Mouse (Mus musculus): Measurements from ENCODE around the gene Ino80d.

Ino80d gene

DNA sequence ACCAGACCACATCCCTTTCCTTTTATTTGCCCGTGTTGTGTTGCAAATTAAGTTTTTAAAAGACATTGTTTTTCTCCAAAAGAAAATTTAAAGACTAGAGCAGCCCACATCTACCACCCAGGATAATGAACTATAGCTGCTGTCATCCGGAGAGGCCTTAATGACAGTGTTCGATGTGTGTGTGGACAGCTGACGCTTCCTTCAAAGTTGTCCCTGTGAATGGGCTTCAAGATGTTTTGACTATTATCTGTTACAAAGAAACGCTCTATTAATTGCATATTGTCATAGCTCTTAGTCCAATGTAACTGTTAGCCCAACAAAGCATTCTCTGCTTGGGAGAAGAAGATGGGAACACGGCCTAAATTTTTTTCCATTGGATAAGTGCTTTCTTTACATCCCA is 200.0 kb downstream of the Ino80d start:
- in situ Hi-C loops (cut with MboI): no loop called here

DNA sequence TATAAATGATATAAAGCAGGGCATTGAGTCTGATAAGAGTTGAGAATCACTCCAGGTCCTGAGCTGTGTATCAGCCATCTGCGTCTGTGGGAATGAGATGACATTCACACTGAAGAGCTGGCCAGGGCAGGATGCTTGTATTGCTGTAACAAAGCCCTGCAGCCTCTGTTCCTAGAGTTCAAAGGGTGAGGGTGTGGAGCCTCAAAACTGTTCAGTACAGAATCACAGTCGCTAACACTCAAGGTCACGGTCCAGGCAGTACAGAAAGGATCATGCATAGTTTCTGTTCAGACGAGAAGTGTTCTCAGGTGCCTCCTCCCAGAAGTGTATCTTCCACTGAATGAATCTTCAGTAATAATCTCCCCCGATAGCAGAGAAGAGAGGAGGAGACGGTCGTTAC is 203.0 kb downstream of the Ino80d start:
- in situ Hi-C loops (cut with MboI): no loop called here

DNA sequence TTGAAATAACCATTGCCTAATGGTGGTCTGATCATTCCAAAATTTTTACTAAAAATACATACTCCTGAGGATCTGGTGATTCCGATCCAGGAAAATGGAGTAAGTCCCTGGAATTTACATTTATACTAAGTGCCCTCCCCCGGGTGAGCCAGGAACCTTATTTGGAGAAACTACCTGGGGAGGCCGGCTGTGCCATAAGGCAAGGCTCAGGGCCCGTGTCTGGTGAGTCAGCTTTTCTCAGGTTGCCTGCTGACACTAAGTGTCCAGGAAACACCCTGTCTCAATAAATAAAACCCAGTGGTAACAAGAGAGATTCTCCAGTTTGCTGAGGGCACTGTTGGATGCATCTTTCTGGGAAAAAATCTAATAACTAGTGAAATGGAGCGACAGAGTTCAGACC is 205.3 kb downstream of the Ino80d start:
- in situ Hi-C loops (cut with MboI): no loop called here

DNA sequence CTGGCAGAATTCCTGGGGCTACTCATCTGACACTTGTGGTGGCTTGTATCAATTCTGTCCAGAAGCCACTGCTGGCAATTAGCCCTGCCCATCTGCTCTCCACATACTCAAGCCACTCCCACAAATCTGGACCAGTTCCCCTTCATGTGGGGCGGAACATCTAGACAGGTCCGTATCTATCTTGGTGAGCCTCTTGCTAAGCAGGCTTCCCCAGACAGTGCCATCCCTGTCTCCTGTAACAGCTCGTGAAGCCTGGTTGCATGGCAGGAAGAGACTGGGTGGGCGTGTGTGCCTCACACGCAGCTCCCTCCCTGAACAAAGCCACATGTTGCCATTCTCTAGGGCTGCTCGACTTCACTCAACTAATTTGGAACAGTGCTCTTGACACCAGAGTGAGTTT is 206.0 kb downstream of the Ino80d start:
- in situ Hi-C loops (cut with MboI): no loop called here

Data from mature B cell (primary cell).